Mouse (Mus musculus): ENCODE measurements around the gene Cdhr4.
"Not testable (repeated sequence)": the region's sequence is repeated elsewhere in the genome, so short reads cannot be mapped to it uniquely, and the experiment has no call there.

The Cdhr4 gene

GRCm38 (mm10) chr9:108010385-108010784 lies 18.1 kb downstream of the Cdhr4 start:
- no peak for DNase-seq (ENCODE audit: low spot score)

DNA sequence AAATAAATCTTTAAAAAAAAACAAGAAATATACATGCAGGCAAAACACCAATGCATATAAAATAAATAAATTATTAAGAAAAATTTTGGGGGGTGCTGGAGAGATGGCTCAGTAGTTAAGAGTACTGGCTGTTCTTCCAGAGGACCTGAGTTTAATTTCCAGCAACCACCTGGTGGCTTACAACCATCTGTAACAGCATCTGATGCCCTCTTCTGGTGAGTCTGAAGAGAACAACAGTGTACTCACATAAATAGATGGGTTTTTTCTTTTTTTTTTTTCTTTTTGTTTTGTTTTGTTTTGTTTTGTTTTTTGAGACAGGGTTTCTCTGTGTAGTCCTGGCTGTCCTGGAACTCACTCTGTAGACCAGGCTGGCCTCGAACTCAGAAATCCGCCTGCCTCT lies 21.3 kb downstream of the Cdhr4 start:
- not testable (repeated sequence) for DNase-seq (ENCODE audit: low spot score)

DNA sequence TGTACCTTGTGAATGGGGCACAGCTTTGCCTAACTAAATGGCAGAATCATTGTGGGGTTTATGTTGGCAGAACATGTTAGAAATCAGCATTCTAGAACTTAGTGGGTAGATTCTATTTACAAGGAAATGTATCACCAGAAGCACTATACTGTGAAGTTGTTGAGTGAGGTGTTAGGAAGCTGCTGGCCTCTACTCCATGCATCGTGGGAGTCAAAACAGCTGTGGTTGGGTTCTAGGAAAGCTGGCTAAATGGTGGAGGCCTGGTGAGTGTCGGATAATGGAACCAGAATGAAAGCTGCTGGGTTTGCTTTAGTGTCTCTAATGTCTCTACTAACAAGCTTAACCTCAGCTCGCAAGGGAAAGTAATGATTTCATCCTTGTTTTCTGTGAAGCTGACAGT lies 24.8 kb downstream of the Cdhr4 start:
- DNase-seq (ENCODE audit: low spot score), result no peak

DNA sequence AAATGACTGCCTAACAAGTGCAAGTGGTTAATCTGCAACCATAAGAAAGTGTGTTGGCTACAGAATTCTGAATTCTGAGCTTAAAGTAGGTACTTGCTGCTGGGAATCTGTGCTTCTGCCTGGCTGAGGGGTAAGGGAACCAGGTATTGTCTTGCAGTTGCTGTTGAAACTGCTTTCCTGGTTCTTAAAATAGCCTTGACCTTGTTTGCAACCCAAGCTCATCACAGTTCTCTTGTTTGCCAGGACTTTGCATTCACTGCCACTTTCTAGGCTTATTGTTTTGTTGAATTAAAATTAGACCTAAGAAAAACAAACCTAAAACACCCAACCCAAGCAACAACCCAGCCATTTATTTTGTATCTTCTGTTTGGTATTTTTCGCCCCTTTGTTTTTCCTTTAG lies 28.4 kb downstream of the Cdhr4 start:
- no peak for DNase-seq (ENCODE audit: low spot score)

GRCm38 (mm10) chr9:108023216-108023615 lies 30.9 kb downstream of the Cdhr4 start:
- DNase-seq (ENCODE audit: low spot score), result no peak

- no peak for DNase-seq (ENCODE audit: low spot score)
Observed at GRCm38 (mm10) chr9:108026584-108026983, 34.3 kb downstream of the Cdhr4 start.

GRCm38 (mm10) chr9:108027867-108028266 lies 35.6 kb downstream of the Cdhr4 start:
- no peak for DNase-seq (ENCODE audit: low spot score)

- no peak for DNase-seq (ENCODE audit: low spot score)
Observed at GRCm38 (mm10) chr9:108032126-108032525, 39.8 kb downstream of the Cdhr4 start.

DNA sequence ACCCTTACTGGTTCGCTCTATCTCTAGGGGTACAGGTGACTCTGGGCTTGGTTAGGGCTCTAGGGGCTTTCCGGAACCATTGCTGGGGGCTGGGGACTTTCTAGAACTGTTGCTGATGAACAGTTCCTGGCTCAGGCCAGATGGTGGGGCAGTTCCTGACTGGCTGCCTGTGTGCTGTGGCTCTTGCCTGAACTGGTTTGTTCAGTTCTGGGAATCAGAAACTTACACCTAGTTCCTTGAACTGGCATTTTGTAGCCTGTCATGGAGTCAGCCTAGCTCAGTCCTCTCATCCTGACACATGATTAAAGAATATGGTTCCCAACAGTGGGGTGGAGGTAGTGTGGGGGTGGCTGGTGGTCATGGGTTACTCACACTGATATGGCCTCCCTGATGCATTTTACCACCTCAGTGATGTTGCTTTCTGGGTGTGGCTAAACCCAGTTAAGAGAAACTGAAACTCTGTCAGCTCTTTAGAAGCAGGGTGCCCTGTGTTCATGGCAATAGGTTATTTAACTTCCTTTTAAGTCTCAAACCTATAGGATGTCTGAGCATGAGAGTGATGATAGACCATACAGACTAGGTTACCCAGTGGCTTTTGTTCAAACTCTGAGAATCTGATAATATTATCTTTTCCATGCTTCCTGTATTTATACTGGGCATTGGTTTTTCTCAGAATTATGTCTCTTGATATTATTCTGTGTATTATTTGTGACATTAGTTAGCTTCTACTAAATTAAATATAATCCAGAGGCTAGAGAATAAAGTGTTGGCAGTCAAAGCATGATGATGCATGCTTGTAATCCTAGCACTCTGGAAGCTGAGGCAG lies 43.2 kb downstream of the Cdhr4 start:
- no peak for DNase-seq (ENCODE audit: low spot score)

- no peak for DNase-seq (ENCODE audit: low spot score)
Observed at GRCm38 (mm10) chr9:108044751-108045492, 52.6 kb downstream of the Cdhr4 start.

- DNase-seq (ENCODE audit: low spot score), result no peak
Observed at GRCm38 (mm10) chr9:108046582-108046981, 54.3 kb downstream of the Cdhr4 start.

DNA sequence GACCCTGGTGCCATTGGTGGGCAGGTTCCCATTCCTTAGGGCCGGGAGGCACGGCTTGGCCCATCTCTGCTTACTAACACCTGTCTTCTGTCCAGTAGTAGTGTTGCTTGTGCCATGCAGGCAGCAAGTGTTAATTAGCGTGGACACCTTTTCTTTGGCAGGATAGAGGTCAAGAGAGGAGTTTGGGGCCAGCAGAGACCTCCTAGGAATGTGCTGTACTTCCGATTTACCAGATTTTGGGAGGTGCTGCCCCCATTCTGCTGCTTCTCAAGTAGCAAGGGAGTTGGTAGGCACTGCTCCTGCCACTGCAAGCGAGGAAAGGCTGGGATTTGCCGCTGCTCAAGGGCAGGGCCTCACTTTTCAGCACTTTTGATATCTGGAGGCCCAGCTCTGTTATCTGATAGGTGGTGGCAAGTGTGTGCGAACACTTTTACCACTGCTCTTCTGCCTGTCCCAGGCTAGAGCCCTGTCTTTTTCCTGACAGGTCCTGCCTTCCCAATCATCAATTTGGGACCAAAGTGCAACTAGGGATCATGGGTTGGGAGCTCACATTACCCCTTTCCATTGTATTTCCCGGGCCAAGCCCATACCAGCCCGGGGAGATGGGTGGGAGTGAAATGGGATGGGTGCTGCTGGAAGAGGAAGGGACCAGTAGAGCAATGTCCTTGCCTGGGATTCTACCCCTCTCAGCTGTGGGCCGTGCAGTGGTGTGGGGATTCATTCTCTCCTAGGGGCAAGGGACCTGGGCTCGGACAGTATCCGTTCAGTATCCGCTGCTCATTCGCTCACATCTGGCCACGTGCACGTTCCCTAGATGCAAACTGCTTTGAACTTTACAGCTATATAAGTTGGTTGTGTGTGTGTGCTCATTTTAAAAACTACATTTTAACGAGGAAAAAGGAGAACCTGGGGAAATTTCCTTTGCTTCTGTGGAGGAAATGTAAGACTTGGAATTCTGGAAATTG lies 55.6 kb downstream of the Cdhr4 start:
- DNase-seq (ENCODE audit: low spot score), result no peak

- no peak for DNase-seq (ENCODE audit: low spot score)
Observed at GRCm38 (mm10) chr9:108048566-108048955, 56.3 kb downstream of the Cdhr4 start.

DNA sequence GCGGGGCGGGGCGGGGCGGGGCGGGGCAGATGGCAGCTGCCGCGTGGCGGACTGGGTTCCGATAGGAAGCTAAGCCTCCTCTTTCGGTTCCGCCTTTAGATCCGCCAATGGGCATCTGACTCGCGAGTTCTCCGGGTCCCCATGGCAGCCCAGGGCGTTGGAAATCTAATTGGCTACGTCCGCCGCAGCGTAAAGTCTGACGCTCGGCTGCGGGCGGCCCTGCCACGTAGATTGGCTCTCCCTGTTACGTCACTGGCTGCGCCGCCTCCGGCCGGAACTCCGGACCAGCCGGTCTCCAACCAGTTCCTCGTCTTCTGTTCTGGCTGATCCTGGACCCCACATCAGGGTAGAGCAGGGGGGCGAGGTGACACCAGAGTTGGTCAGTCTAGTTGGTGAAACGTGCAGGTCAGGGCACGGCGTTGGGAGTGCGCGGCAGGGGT lies 56.7 kb downstream of the Cdhr4 start, which contains the start of gene Gmppb:
TSS of gene Gmppb (plus strand) at position 227 of the 440 bp plus-strand sequence.
- peak; percentile 98 for DNase-seq (ENCODE audit: low spot score)
